Mouse (Mus musculus): ENCODE results near the gene Arhgef3. TPM values are rescaled to one million over a fixed set of nuclear protein-coding genes. Genes with fewer than 3 reads are reported as not detected.

Gene Arhgef3
- polyA plus RNA-seq, 1 experiment from 2014 or later, result 26.6 TPM

GRCm38 (mm10) chr14:27214232-27214631, 99.5 kb downstream of the Arhgef3 start:
- Histone ChIP-seq H3K9ac (replicated peaks) (no peak overlapping the region), H3K9me3 (no peaks in the 10 kb centered on the region), H3K4me3 (replicated peaks) (no peak overlapping the region), H3K27ac (no peak overlapping the region), H3K36me3 (no peaks in the 10 kb centered on the region), H3K4me1 (replicated peaks) (no peaks in the 10 kb centered on the region), H3K27me3 (no peaks in the 10 kb centered on the region), H3K4me2 (no peak overlapping the region)
- WGBS, result 71% methylated on average over 2 of the region's 2 CpGs
- no peak for ATAC-seq (ENCODE audit: insufficient number of reproducible peaks, insufficient read depth, low FRiP score, low TSS enrichment, low read depth)

- Histone ChIP-seq H3K36me3 (no peaks in the 10 kb centered on the region), H3K4me1 (replicated peaks) (no peaks in the 10 kb centered on the region), H3K9me3 (no peaks in the 10 kb centered on the region), H3K27ac (no peak overlapping the region), H3K27me3 (no peaks in the 10 kb centered on the region), H3K4me2 (no peak overlapping the region), H3K4me3 (replicated peaks) (no peak overlapping the region), H3K9ac (replicated peaks) (no peak overlapping the region)
- WGBS, result 85% methylated on average over 7 of the region's 7 CpGs
- no peak for ATAC-seq (ENCODE audit: insufficient number of reproducible peaks, insufficient read depth, low FRiP score, low TSS enrichment, low read depth)
These were observed 105.0 kb downstream of the Arhgef3 start for GRCm38 (mm10) chr14:27219668-27220067.

GRCm38 (mm10) chr14:27220297-27220696, 105.6 kb downstream of the Arhgef3 start:
- no peaks in the 10 kb centered on the region for H3K36me3 ChIP-seq
- no peak overlapping the region for H3K9ac ChIP-seq (replicated peaks)
- H3K4me3 ChIP-seq (replicated peaks), result no peak overlapping the region
- ATAC-seq (ENCODE audit: insufficient number of reproducible peaks, insufficient read depth, low FRiP score, low TSS enrichment, low read depth), result no peak
- no peak overlapping the region for H3K27ac ChIP-seq
- no peak overlapping the region for H3K4me2 ChIP-seq
- no peaks in the 10 kb centered on the region for H3K4me1 ChIP-seq (replicated peaks)
- no peaks in the 10 kb centered on the region for H3K9me3 ChIP-seq
- no peaks in the 10 kb centered on the region for H3K27me3 ChIP-seq
- WGBS, result 86% methylated on average over 12 of the region's 12 CpGs

GRCm38 (mm10) chr14:27224636-27225035, 109.9 kb downstream of the Arhgef3 start:
- no peak overlapping the region for H3K4me2 ChIP-seq
- no peaks in the 10 kb centered on the region for H3K9me3 ChIP-seq
- H3K9ac ChIP-seq (replicated peaks), result no peak overlapping the region
- no peaks in the 10 kb centered on the region for H3K36me3 ChIP-seq
- peaks cover 8% of the 10 kb centered on the region for H3K4me1 ChIP-seq (replicated peaks)
- H3K27ac ChIP-seq, result no peak overlapping the region
- H3K27me3 ChIP-seq, result no peaks in the 10 kb centered on the region
- WGBS, result 88% methylated on average over 7 of the region's 7 CpGs
- H3K4me3 ChIP-seq (replicated peaks), result no peak overlapping the region
- ATAC-seq (ENCODE audit: insufficient number of reproducible peaks, insufficient read depth, low FRiP score, low TSS enrichment, low read depth), result no peak

GRCm38 (mm10) chr14:27226288-27226687, 111.6 kb downstream of the Arhgef3 start:
- H3K4me2 ChIP-seq, result no peak overlapping the region
- H3K9ac ChIP-seq (replicated peaks), result no peak overlapping the region
- H3K36me3 ChIP-seq, result no peaks in the 10 kb centered on the region
- peaks cover 24% of the 10 kb centered on the region for H3K4me1 ChIP-seq (replicated peaks)
- WGBS, result 90% methylated on average over 3 of the region's 3 CpGs
- no peak overlapping the region for H3K4me3 ChIP-seq (replicated peaks)
- no peak for ATAC-seq (ENCODE audit: insufficient number of reproducible peaks, insufficient read depth, low FRiP score, low TSS enrichment, low read depth)
- no peaks in the 10 kb centered on the region for H3K27me3 ChIP-seq
- no peak overlapping the region for H3K27ac ChIP-seq
- H3K9me3 ChIP-seq, result no peaks in the 10 kb centered on the region

GRCm38 (mm10) chr14:27228288-27228687, 113.6 kb downstream of the Arhgef3 start:
- Histone ChIP-seq H3K4me3 (replicated peaks) (no peak overlapping the region), H3K4me1 (replicated peaks) (peaks cover 24% of the 10 kb centered on the region), H3K27me3 (no peaks in the 10 kb centered on the region), H3K4me2 (no peak overlapping the region), H3K9ac (replicated peaks) (no peak overlapping the region), H3K27ac (no peak overlapping the region), H3K36me3 (no peaks in the 10 kb centered on the region), H3K9me3 (no peaks in the 10 kb centered on the region)
- no peak for ATAC-seq (ENCODE audit: insufficient number of reproducible peaks, insufficient read depth, low FRiP score, low TSS enrichment, low read depth)
- WGBS, result 35% methylated on average over 2 of the region's 2 CpGs

GRCm38 (mm10) chr14:27228941-27229371, 114.3 kb downstream of the Arhgef3 start:
- H3K4me1 ChIP-seq (replicated peaks), result peaks cover 24% of the 10 kb centered on the region
- 67% methylated on average over 5 of the region's 5 CpGs for WGBS
- no peak overlapping the region for H3K4me2 ChIP-seq
- no peak overlapping the region for H3K4me3 ChIP-seq (replicated peaks)
- ATAC-seq (ENCODE audit: insufficient number of reproducible peaks, insufficient read depth, low FRiP score, low TSS enrichment, low read depth), result no peak
- H3K27me3 ChIP-seq, result no peaks in the 10 kb centered on the region
- no peaks in the 10 kb centered on the region for H3K9me3 ChIP-seq
- H3K36me3 ChIP-seq, result no peaks in the 10 kb centered on the region
- no peak overlapping the region for H3K9ac ChIP-seq (replicated peaks)
- no peak overlapping the region for H3K27ac ChIP-seq

- H3K9me3 ChIP-seq, result no peaks in the 10 kb centered on the region
- peaks cover 24% of the 10 kb centered on the region for H3K4me1 ChIP-seq (replicated peaks)
- WGBS, result 15% methylated on average over 16 of the region's 16 CpGs
- H3K36me3 ChIP-seq, result no peaks in the 10 kb centered on the region
- H3K27ac ChIP-seq, result peak overlapping the region; percentile 73; the same call in 1 of the 2 replicates
- H3K4me3 ChIP-seq (replicated peaks), result no peak overlapping the region
- no peak overlapping the region for H3K9ac ChIP-seq (replicated peaks)
- ATAC-seq (ENCODE audit: insufficient number of reproducible peaks, insufficient read depth, low FRiP score, low TSS enrichment, low read depth), result peak; percentile 21; the same call in 1 of the 2 replicates
- peak overlapping the region; percentile 1; the same call in 1 of the 2 replicates for H3K4me2 ChIP-seq
- H3K27me3 ChIP-seq, result no peaks in the 10 kb centered on the region
These were observed 114.9 kb downstream of the Arhgef3 start for GRCm38 (mm10) chr14:27229441-27230147.

GRCm38 (mm10) chr14:27230262-27231022, 115.7 kb downstream of the Arhgef3 start:
- Histone ChIP-seq H3K36me3 (no peaks in the 10 kb centered on the region), H3K27ac (peak overlapping the region; percentile 73), H3K9ac (replicated peaks) (no peak overlapping the region), H3K9me3 (no peaks in the 10 kb centered on the region), H3K4me3 (replicated peaks) (no peak overlapping the region), H3K27me3 (no peaks in the 10 kb centered on the region), H3K4me2 (0 out of 2 replicates have a peak overlapping the region, but pooled peaks have one; percentile 1), H3K4me1 (replicated peaks) (peaks cover 24% of the 10 kb centered on the region)
- 23% methylated on average over 18 of the region's 18 CpGs for WGBS
- ATAC-seq (ENCODE audit: insufficient number of reproducible peaks, insufficient read depth, low FRiP score, low TSS enrichment, low read depth), result peak; percentile 60; the same call in 1 of the 2 replicates

GRCm38 (mm10) chr14:27231506-27231905, 116.8 kb downstream of the Arhgef3 start:
- WGBS, result 86% methylated on average over 8 of the region's 8 CpGs
- H3K27ac ChIP-seq, result no peak overlapping the region
- no peak for ATAC-seq (ENCODE audit: insufficient number of reproducible peaks, insufficient read depth, low FRiP score, low TSS enrichment, low read depth)

GRCm38 (mm10) chr14:27231974-27232780, 117.5 kb downstream of the Arhgef3 start:
- 87% methylated on average over 25 of the region's 25 CpGs for WGBS
- no peaks in the 10 kb centered on the region for H3K9me3 ChIP-seq
- H3K4me3 ChIP-seq (replicated peaks), result no peak overlapping the region
- no peak overlapping the region for H3K9ac ChIP-seq (replicated peaks)
- no peak overlapping the region for H3K27ac ChIP-seq
- H3K4me1 ChIP-seq (replicated peaks), result peaks cover 24% of the 10 kb centered on the region
- H3K4me2 ChIP-seq, result no peak overlapping the region
- no peak for ATAC-seq (ENCODE audit: insufficient number of reproducible peaks, insufficient read depth, low FRiP score, low TSS enrichment, low read depth)
- no peaks in the 10 kb centered on the region for H3K36me3 ChIP-seq
- no peaks in the 10 kb centered on the region for H3K27me3 ChIP-seq

More at GRCm38 (mm10) chr14:27231506-27231905, 116.8 kb downstream of the Arhgef3 start:
- Histone ChIP-seq H3K4me1 (replicated peaks) (peaks cover 24% of the 10 kb centered on the region), H3K36me3 (no peaks in the 10 kb centered on the region), H3K9ac (replicated peaks) (no peak overlapping the region), H3K27me3 (no peaks in the 10 kb centered on the region), H3K4me2 (no peak overlapping the region), H3K9me3 (no peaks in the 10 kb centered on the region), H3K4me3 (replicated peaks) (no peak overlapping the region)

Data from limb, embryonic 12.5 days (tissue).